Mouse (Mus musculus) hindbrain, embryonic 11.5 days (tissue): ENCODE data around the gene Gm4869. TPM values are rescaled to one million over a fixed set of nuclear protein-coding genes. Genes with fewer than 3 reads are reported as not detected.

Experiments used
- ATAC-seq: fragments of 200-750 bp; cut with Nextera tagmentation; 2 replicates; pipeline ENCODE4 v1.8.0; 2017; ENCODE audit warnings: mild to moderate bottlenecking, moderate TSS enrichment, moderate library complexity; ENCODE audit not compliant: low FRiP score
- DNase-seq: peaks from one replicate; pipeline ENCODE4 v3.0.0-alpha.2; 2015; ENCODE audit warnings: low spot score
- H3K27ac ChIP-seq: fragments of 300-500 bp; sonication (generic); 2 replicates; pipeline ENCODE4 v1.5.1; 2014; ENCODE audit warnings: mild to moderate bottlenecking, low read depth, low read length
- H3K27me3 ChIP-seq: fragments of 300-500 bp; sonication (generic); 2 replicates; pipeline ENCODE4 v1.6.1; 2014; ENCODE audit warnings: mild to moderate bottlenecking, low read length, moderate library complexity, mixed read lengths; ENCODE audit not compliant: control insufficient read depth, insufficient read depth
- H3K36me3 ChIP-seq: fragments of 300-500 bp; sonication (generic); 2 replicates; pipeline ENCODE4 v1.6.1; 2014; ENCODE audit warnings: mild to moderate bottlenecking, low read length, moderate library complexity, mixed read lengths; ENCODE audit not compliant: control insufficient read depth, insufficient read depth
- H3K4me1 ChIP-seq: fragments of 300-500 bp; sonication (generic); replicated peaks from 2 replicates; pipeline ENCODE4 v1.6.1; 2014; ENCODE audit warnings: low read length, mixed read lengths; ENCODE audit not compliant: control insufficient read depth, insufficient read depth
- H3K4me2 ChIP-seq: fragments of 300-500 bp; sonication (generic); replicated peaks from 2 replicates; pipeline ENCODE4 v1.6.1; 2014; ENCODE audit warnings: mild to moderate bottlenecking, low read depth, low read length
- H3K4me3 ChIP-seq: fragments of 300-500 bp; sonication (generic); 2 replicates; pipeline ENCODE4 v1.5.1; 2014; ENCODE audit warnings: low read depth, low read length
- H3K9ac ChIP-seq: fragments of 300-500 bp; sonication (generic); 2 replicates; pipeline ENCODE4 v1.6.1; 2014; ENCODE audit warnings: low read depth, low read length
- H3K9me3 ChIP-seq: fragments of 300-500 bp; sonication (generic); 2 replicates; pipeline ENCODE4 v1.6.1; 2016; ENCODE audit warnings: low read length; ENCODE audit not compliant: control insufficient read depth
- WGBS: fragments of 180-500 bp; shearing (Covaris S2); extraction: QIAGEN DNeasy Blood & Tissue Kit; methylation state at CpG from one replicate; pipeline ENCODE4 v1.1.7; 2014; 5-methylcytosine and 5-hydroxymethylcytosine counted together
- polyA plus RNA-seq: library from polyadenylated mRNA; unstranded; fragments of >200 nt; fragmentation: Nextera tagmentation; extraction: Ambion mirVana; gene quantifications from 2 replicates; pipeline ENCODE4 v1.2.1, GENCODE M21; 2014

The Gm4869 gene
- polyA plus RNA-seq = 0.08 TPM in 1 of 2 replicates, not detected in the other

GRCm38 (mm10) chr5:140445345-140445744 lies at the start of gene Gm4869:
Gene Gm4869 (plus strand): TSS chr5:140445645.
- no peak for ATAC-seq
- Histone ChIP-seq H3K9me3 (no peaks in the 10 kb centered on the region), H3K9ac (no peak within 1 kb of the TSS), H3K27ac (no peak within 1 kb of the TSS), H3K4me3 (no peak within 1 kb of the TSS), H3K4me2 (no peak within 1 kb of the TSS), H3K4me1 (no peaks in the 10 kb centered on the region), H3K36me3 (peaks cover 15% of the 10 kb centered on the region), H3K27me3 (no peaks in the 10 kb centered on the region)
- 93% methylated on average over 5 of the region's 5 CpGs for WGBS
- no peak for DNase-seq

GRCm38 (mm10) chr5:140396166-140396940 lies 49.1 kb upstream of the Gm4869 start:
- DNase-seq = peak; percentile 25
- no peak overlapping the region for H3K9ac ChIP-seq
- no peak overlapping the region for H3K27ac ChIP-seq
- H3K4me3 ChIP-seq = no peak overlapping the region
- no peaks in the 10 kb centered on the region for H3K27me3 ChIP-seq
- no peak overlapping the region for H3K4me2 ChIP-seq
- no peaks in the 10 kb centered on the region for H3K9me3 ChIP-seq
- H3K36me3 ChIP-seq = no peaks in the 10 kb centered on the region
- 60% methylated on average over 8 of the region's 8 CpGs for WGBS
- no peak for ATAC-seq
- H3K4me1 ChIP-seq = no peaks in the 10 kb centered on the region

- Histone ChIP-seq H3K4me2 (no peak overlapping the region), H3K9me3 (no peaks in the 10 kb centered on the region), H3K4me1 (no peaks in the 10 kb centered on the region), H3K9ac (no peak overlapping the region), H3K27ac (no peak overlapping the region), H3K36me3 (no peaks in the 10 kb centered on the region), H3K4me3 (no peak overlapping the region), H3K27me3 (no peaks in the 10 kb centered on the region)
- no peak for DNase-seq
- no peak for ATAC-seq
- 85% methylated on average over 4 of the region's 4 CpGs for WGBS
These were observed 42.7 kb upstream of the Gm4869 start for GRCm38 (mm10) chr5:140402640-140403270.

- H3K27ac ChIP-seq = no peak overlapping the region
- no peak for ATAC-seq
- no peaks in the 10 kb centered on the region for H3K4me1 ChIP-seq
- H3K4me3 ChIP-seq = no peak overlapping the region
- no peak overlapping the region for H3K9ac ChIP-seq
- no peak overlapping the region for H3K4me2 ChIP-seq
- no peaks in the 10 kb centered on the region for H3K36me3 ChIP-seq
- no peak for DNase-seq
- H3K27me3 ChIP-seq = no peaks in the 10 kb centered on the region
- 73% methylated on average over 6 of the region's 6 CpGs for WGBS
- H3K9me3 ChIP-seq = no peaks in the 10 kb centered on the region
These were observed 40.3 kb upstream of the Gm4869 start for GRCm38 (mm10) chr5:140405126-140405525.

- no peak overlapping the region for H3K27ac ChIP-seq
- H3K4me3 ChIP-seq = no peak overlapping the region
- ATAC-seq (no peak), DNase-seq (no peak)
- H3K4me1 ChIP-seq = no peaks in the 10 kb centered on the region
- no peak overlapping the region for H3K4me2 ChIP-seq
- no peaks in the 10 kb centered on the region for H3K36me3 ChIP-seq
- H3K27me3 ChIP-seq = no peaks in the 10 kb centered on the region
- H3K9ac ChIP-seq = no peak overlapping the region
- WGBS = 76% methylated on average over 6 of the region's 6 CpGs
- no peaks in the 10 kb centered on the region for H3K9me3 ChIP-seq
These were observed 38.8 kb upstream of the Gm4869 start for GRCm38 (mm10) chr5:140406666-140407065.

GRCm38 (mm10) chr5:140408801-140409200 lies 36.6 kb upstream of the Gm4869 start:
- no peak for DNase-seq
- no peak overlapping the region for H3K27ac ChIP-seq
- no peaks in the 10 kb centered on the region for H3K36me3 ChIP-seq
- no peaks in the 10 kb centered on the region for H3K4me1 ChIP-seq
- no peak overlapping the region for H3K4me2 ChIP-seq
- ATAC-seq = no peak
- no peaks in the 10 kb centered on the region for H3K27me3 ChIP-seq
- H3K9me3 ChIP-seq = no peaks in the 10 kb centered on the region
- H3K9ac ChIP-seq = no peak overlapping the region
- H3K4me3 ChIP-seq = no peak overlapping the region

GRCm38 (mm10) chr5:140411339-140411738 lies 34.1 kb upstream of the Gm4869 start:
- 37% methylated on average over 8 of the region's 8 CpGs for WGBS
- no peak overlapping the region for H3K9ac ChIP-seq
- no peak overlapping the region for H3K27ac ChIP-seq
- H3K36me3 ChIP-seq = no peaks in the 10 kb centered on the region
- H3K4me2 ChIP-seq = no peak overlapping the region
- DNase-seq (peak; percentile 58), ATAC-seq (no peak)
- H3K4me1 ChIP-seq = no peaks in the 10 kb centered on the region
- no peaks in the 10 kb centered on the region for H3K27me3 ChIP-seq
- no peaks in the 10 kb centered on the region for H3K9me3 ChIP-seq
- H3K4me3 ChIP-seq = no peak overlapping the region

GRCm38 (mm10) chr5:140414647-140415046 lies 30.8 kb upstream of the Gm4869 start:
- no peaks in the 10 kb centered on the region for H3K27me3 ChIP-seq
- no peaks in the 10 kb centered on the region for H3K4me1 ChIP-seq
- no peak overlapping the region for H3K4me3 ChIP-seq
- DNase-seq = no peak
- no peaks in the 10 kb centered on the region for H3K9me3 ChIP-seq
- H3K4me2 ChIP-seq = no peak overlapping the region
- no peak overlapping the region for H3K27ac ChIP-seq
- no peaks in the 10 kb centered on the region for H3K36me3 ChIP-seq
- H3K9ac ChIP-seq = no peak overlapping the region
- 69% methylated on average over 4 of the region's 4 CpGs for WGBS
- no peak for ATAC-seq

GRCm38 (mm10) chr5:140418106-140418488 lies 27.3 kb upstream of the Gm4869 start:
- Histone ChIP-seq H3K4me2 (peak overlapping the region; percentile 64), H3K4me1 (peaks cover 5% of the 10 kb centered on the region), H3K9me3 (no peaks in the 10 kb centered on the region), H3K27me3 (no peaks in the 10 kb centered on the region), H3K4me3 (peak overlapping the region; percentile 95), H3K9ac (peak overlapping the region; percentile 73), H3K36me3 (no peaks in the 10 kb centered on the region), H3K27ac (peak overlapping the region; percentile 90)
- 2% methylated on average over 12 of the region's 12 CpGs for WGBS
- ATAC-seq (0 out of 2 replicates have a peak, but pooled peaks have one; percentile 8), DNase-seq (peak; percentile 48)
